Mouse (Mus musculus): ENCODE results near the gene Tas1r3. TPM values are rescaled to one million over a fixed set of nuclear protein-coding genes. Genes with fewer than 3 reads are reported as not detected.

The Tas1r3 gene
- polyA plus RNA-seq, 1 experiment from 2014 or later, result 0.18 TPM

DNA sequence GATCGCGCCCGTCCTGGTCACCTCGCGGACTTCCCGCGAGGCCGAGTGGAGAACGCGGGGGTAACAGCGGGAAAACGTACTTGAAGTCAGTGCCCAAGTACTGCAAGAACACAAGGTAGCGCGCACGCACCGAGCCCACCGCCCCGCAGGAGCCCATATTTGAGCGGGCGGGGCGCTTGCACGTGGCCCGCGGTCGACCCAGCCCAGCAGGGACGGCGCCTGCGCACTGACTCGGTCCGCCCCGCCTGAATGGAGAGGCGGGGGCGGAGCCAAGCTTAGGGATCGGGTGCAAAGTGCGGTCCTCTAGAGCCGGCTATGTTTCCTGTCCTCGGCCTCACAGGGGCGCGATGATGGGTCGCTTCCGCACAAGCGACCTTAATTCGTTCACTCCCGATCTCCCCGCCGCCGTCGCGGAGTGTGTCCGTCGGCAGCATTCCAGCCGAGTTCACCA, 28.4 kb upstream of the Tas1r3 start, which contains the start of the genes Pusl1 and Acap3:
Pusl1 (minus strand) TSS at position 231 of the 451 bp plus-strand sequence.
Acap3 (plus strand) TSS at position 272 of the 451 bp plus-strand sequence.
- Histone ChIP-seq H3K9ac (ENCODE audit: low read length) (peak within 1 kb of the TSS; percentile 89), H3K4me1 (ENCODE audit: control insufficient read depth, insufficient read depth, low read length) (peaks cover 39% of the 10 kb centered on the region), H3K36me3 (ENCODE audit: control insufficient read depth, insufficient read depth) (peaks cover 23% of the 10 kb centered on the region), H3K4me2 (ENCODE audit: low read depth, low read length) (peak within 1 kb of the TSS; percentile 93), H3K4me3 (ENCODE audit: low read length) (peak within 1 kb of the TSS; percentile 81), H3K27ac (ENCODE audit: low read length) (peak within 1 kb of the TSS; percentile 97), H3K27me3 (ENCODE audit: control insufficient read depth, insufficient read depth, low read length) (no peaks in the 10 kb centered on the region), H3K9me3 (replicated peaks; ENCODE audit: control insufficient read depth, low read length) (no peaks in the 10 kb centered on the region)
- WGBS, result under 1% methylated on average over 52 of the region's 52 CpGs
- ATAC-seq (replicated peaks; ENCODE audit: extremely low read depth, insufficient read depth, low FRiP score), result peak; percentile 88

DNA sequence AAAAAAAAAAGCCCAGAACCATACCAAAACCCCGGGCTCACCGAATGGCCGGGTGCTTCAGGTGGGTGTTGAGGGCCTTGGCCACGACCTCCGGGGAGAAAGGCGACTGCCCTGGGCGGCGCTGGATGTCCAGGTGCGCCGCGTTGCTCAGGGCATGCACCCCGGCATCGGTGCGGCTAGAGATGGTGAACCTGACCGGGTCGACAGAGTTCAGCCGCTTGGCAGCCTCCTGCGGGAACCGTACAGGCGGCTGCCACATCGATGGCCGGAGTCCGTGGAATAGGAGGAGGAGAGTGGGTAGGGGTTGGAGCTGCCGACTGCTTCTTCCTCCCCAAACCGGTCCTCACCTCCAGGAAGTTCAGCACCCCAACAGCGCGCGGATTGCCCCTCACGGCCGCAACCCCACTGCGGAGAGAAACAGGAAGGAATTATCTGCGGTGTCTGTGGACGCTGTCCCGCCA, 27.9 kb upstream of the Tas1r3 start:
- Histone ChIP-seq H3K4me1 (ENCODE audit: control insufficient read depth, insufficient read depth, low read length) (peaks cover 39% of the 10 kb centered on the region), H3K36me3 (ENCODE audit: control insufficient read depth, insufficient read depth) (peaks cover 28% of the 10 kb centered on the region), H3K4me3 (ENCODE audit: low read length) (peak overlapping the region; percentile 81), H3K4me2 (ENCODE audit: low read depth, low read length) (peak overlapping the region; percentile 93), H3K27me3 (ENCODE audit: control insufficient read depth, insufficient read depth, low read length) (no peaks in the 10 kb centered on the region), H3K9ac (ENCODE audit: low read length) (peak overlapping the region; percentile 78), H3K27ac (ENCODE audit: low read length) (no peak overlapping the region), H3K9me3 (replicated peaks; ENCODE audit: control insufficient read depth, low read length) (no peaks in the 10 kb centered on the region)
- no peak for ATAC-seq (replicated peaks; ENCODE audit: extremely low read depth, insufficient read depth, low FRiP score)
- under 1% methylated on average over 32 of the region's 34 CpGs for WGBS

DNA sequence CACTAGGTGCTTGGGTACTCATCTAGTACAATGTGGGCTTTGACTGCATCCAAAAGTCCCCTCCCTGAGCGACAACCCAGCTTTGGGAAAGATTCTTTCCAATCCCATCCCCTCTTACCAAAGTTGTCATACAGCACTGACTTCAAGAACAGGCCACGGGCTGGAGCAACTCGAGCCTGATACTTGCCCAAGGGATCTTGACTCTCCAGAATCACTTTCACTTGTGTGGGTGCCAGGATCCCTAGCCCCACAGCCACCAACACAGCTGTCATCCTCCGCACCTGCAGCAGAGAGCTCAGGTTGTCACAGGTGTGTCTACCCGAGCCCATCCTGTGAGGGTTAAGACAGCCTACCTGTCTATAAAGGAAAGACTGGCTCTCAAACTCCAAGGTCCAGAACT, 26.2 kb upstream of the Tas1r3 start:
- ATAC-seq (replicated peaks; ENCODE audit: extremely low read depth, insufficient read depth, low FRiP score), result no peak
- Histone ChIP-seq H3K9ac (ENCODE audit: low read length) (no peak overlapping the region), H3K4me1 (ENCODE audit: control insufficient read depth, insufficient read depth, low read length) (peaks cover 26% of the 10 kb centered on the region), H3K4me3 (ENCODE audit: low read length) (no peak overlapping the region), H3K27ac (ENCODE audit: low read length) (no peak overlapping the region), H3K36me3 (ENCODE audit: control insufficient read depth, insufficient read depth) (peaks cover 38% of the 10 kb centered on the region), H3K9me3 (replicated peaks; ENCODE audit: control insufficient read depth, low read length) (no peaks in the 10 kb centered on the region), H3K4me2 (ENCODE audit: low read depth, low read length) (no peak overlapping the region), H3K27me3 (ENCODE audit: control insufficient read depth, insufficient read depth, low read length) (no peaks in the 10 kb centered on the region)
- 84% methylated on average over 5 of the region's 5 CpGs for WGBS

DNA sequence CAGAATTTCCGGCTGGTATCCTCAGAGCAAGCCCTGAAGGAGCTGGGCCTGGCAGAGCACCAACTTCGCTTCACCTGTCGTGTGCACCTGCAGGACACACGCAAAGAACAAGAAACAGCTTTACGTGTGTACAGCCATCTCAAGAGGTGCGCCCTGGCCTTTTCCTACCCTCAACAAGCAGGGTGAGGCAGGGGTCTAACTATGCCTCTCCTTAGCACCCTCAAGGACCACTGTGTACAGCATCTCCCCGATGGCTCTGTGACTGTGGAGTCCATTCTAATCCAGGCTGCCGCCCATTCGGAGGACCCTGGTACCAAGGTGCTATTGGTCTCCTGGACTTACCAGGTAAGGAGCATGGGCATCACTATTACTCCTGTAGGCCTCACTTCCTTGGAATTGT, 25.0 kb upstream of the Tas1r3 start:
- Histone ChIP-seq H3K9ac (ENCODE audit: low read length) (no peak overlapping the region), H3K9me3 (replicated peaks; ENCODE audit: control insufficient read depth, low read length) (no peaks in the 10 kb centered on the region), H3K4me3 (ENCODE audit: low read length) (no peak overlapping the region), H3K4me2 (ENCODE audit: low read depth, low read length) (no peak overlapping the region), H3K27me3 (ENCODE audit: control insufficient read depth, insufficient read depth, low read length) (no peaks in the 10 kb centered on the region), H3K36me3 (ENCODE audit: control insufficient read depth, insufficient read depth) (peaks cover 38% of the 10 kb centered on the region), H3K27ac (ENCODE audit: low read length) (no peak overlapping the region), H3K4me1 (ENCODE audit: control insufficient read depth, insufficient read depth, low read length) (peaks cover 15% of the 10 kb centered on the region)
- ATAC-seq (replicated peaks; ENCODE audit: extremely low read depth, insufficient read depth, low FRiP score), result no peak
- WGBS, result 94% methylated on average over 9 of the region's 9 CpGs

GRCm38 (mm10) chr4:155887674-155888073, 24.5 kb upstream of the Tas1r3 start:
- no peaks in the 10 kb centered on the region for H3K9me3 ChIP-seq (replicated peaks; ENCODE audit: control insufficient read depth, low read length)
- H3K4me2 ChIP-seq (ENCODE audit: low read depth, low read length), result no peak overlapping the region
- peaks cover 38% of the 10 kb centered on the region for H3K36me3 ChIP-seq (ENCODE audit: control insufficient read depth, insufficient read depth)
- no peak overlapping the region for H3K9ac ChIP-seq (ENCODE audit: low read length)
- peaks cover 10% of the 10 kb centered on the region for H3K4me1 ChIP-seq (ENCODE audit: control insufficient read depth, insufficient read depth, low read length)
- ATAC-seq (replicated peaks; ENCODE audit: extremely low read depth, insufficient read depth, low FRiP score), result no peak
- H3K27me3 ChIP-seq (ENCODE audit: control insufficient read depth, insufficient read depth, low read length), result no peaks in the 10 kb centered on the region
- H3K27ac ChIP-seq (ENCODE audit: low read length), result no peak overlapping the region
- no peak overlapping the region for H3K4me3 ChIP-seq (ENCODE audit: low read length)
- WGBS, result 88% methylated on average over 10 of the region's 10 CpGs

DNA sequence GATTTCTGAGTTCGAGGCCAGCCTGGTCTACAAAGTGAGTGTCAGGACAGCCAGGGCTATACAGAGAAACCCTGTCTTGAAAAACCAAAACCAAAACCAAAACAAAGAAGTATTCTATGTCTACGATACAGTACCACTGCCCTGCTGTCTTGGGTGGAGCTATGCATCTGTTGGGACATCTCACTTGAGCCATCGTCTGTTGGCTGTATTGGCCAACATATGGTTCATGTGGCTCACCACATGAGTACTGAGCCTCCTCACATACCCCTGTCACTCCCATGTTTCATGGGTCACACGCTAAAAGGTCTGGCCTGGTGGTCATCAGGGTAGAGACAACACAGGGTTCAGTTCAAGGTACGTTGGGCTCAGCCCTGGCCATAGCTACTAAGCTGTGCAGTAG, 23.2 kb upstream of the Tas1r3 start:
- peaks cover 38% of the 10 kb centered on the region for H3K36me3 ChIP-seq (ENCODE audit: control insufficient read depth, insufficient read depth)

GRCm38 (mm10) chr4:155883587-155883986, 20.4 kb upstream of the Tas1r3 start:
- no peak overlapping the region for H3K9ac ChIP-seq (ENCODE audit: low read length)
- H3K27me3 ChIP-seq (ENCODE audit: control insufficient read depth, insufficient read depth, low read length), result no peaks in the 10 kb centered on the region
- no peak overlapping the region for H3K4me2 ChIP-seq (ENCODE audit: low read depth, low read length)
- WGBS, result 66% methylated on average over 3 of the region's 3 CpGs
- no peak overlapping the region for H3K4me3 ChIP-seq (ENCODE audit: low read length)
- H3K4me1 ChIP-seq (ENCODE audit: control insufficient read depth, insufficient read depth, low read length), result no peaks in the 10 kb centered on the region
- no peaks in the 10 kb centered on the region for H3K9me3 ChIP-seq (replicated peaks; ENCODE audit: control insufficient read depth, low read length)
- peaks cover 34% of the 10 kb centered on the region for H3K36me3 ChIP-seq (ENCODE audit: control insufficient read depth, insufficient read depth)
- peak; percentile 28; the same call in 1 of the 2 replicates for ATAC-seq (replicated peaks; ENCODE audit: extremely low read depth, insufficient read depth, low FRiP score)
- H3K27ac ChIP-seq (ENCODE audit: low read length), result peak overlapping the region; percentile 57

More for the DNA sequence above, 23.2 kb upstream of the Tas1r3 start:
- no peak overlapping the region for H3K9ac ChIP-seq (ENCODE audit: low read length)
- ATAC-seq (replicated peaks; ENCODE audit: extremely low read depth, insufficient read depth, low FRiP score), result no peak
- H3K9me3 ChIP-seq (replicated peaks; ENCODE audit: control insufficient read depth, low read length), result no peaks in the 10 kb centered on the region
- WGBS, result 95% methylated on average over 5 of the region's 5 CpGs
- peaks cover 8% of the 10 kb centered on the region; the same call in 1 of the 2 replicates for H3K4me1 ChIP-seq (ENCODE audit: control insufficient read depth, insufficient read depth, low read length)
- H3K27ac ChIP-seq (ENCODE audit: low read length), result no peak overlapping the region
- H3K4me3 ChIP-seq (ENCODE audit: low read length), result no peak overlapping the region
- no peaks in the 10 kb centered on the region for H3K27me3 ChIP-seq (ENCODE audit: control insufficient read depth, insufficient read depth, low read length)
- H3K4me2 ChIP-seq (ENCODE audit: low read depth, low read length), result no peak overlapping the region

DNA sequence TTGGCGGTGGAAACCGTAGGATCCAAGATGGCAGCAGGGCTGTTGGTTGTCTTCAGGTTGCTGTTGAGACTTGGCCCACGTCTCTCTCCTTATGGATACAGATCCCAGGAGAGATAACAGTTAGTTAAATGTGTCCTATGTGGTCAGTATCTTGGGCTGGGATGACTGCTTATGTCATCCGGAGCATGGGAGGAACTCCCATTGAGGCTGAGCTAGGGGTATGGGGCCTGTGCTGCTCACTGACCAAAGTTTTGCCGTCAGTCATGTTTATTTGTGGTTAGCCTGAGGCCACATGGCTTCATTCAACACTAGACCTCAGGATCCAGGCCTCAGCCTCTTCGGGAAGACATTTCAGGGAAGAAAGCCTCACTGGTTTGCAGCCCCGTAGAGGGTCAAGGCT, 8.2 kb upstream of the Tas1r3 start:
- Histone ChIP-seq H3K4me2 (ENCODE audit: low read depth, low read length) (no peak overlapping the region), H3K9ac (ENCODE audit: low read length) (no peak overlapping the region), H3K4me1 (ENCODE audit: control insufficient read depth, insufficient read depth, low read length) (peaks cover 15% of the 10 kb centered on the region), H3K4me3 (ENCODE audit: low read length) (no peak overlapping the region), H3K27ac (ENCODE audit: low read length) (no peak overlapping the region), H3K27me3 (ENCODE audit: control insufficient read depth, insufficient read depth, low read length) (no peaks in the 10 kb centered on the region), H3K36me3 (ENCODE audit: control insufficient read depth, insufficient read depth) (peaks cover 29% of the 10 kb centered on the region), H3K9me3 (replicated peaks; ENCODE audit: control insufficient read depth, low read length) (no peaks in the 10 kb centered on the region)
- 88% methylated on average over 7 of the region's 7 CpGs for whole genome bisulfite sequencing
- no peak for ATAC-seq (replicated peaks; ENCODE audit: extremely low read depth, insufficient read depth, low FRiP score)

- under 1% methylated on average over 60 of the region's 63 CpGs for WGBS
Observed at GRCm38 (mm10) chr4:155869317-155870033, 6.3 kb upstream of the Tas1r3 start, which contains the start of the genes Cptp and Ints11. Gene Cptp (minus strand): TSS chr4:155869440. Gene Ints11 (plus strand): TSS chr4:155869546.

More at GRCm38 (mm10) chr4:155869317-155870033, 6.3 kb upstream of the Tas1r3 start, which contains the start of the genes Cptp and Ints11:
- Histone ChIP-seq H3K4me2 (ENCODE audit: low read depth, low read length) (peak within 1 kb of the TSS; percentile 89), H3K9me3 (replicated peaks; ENCODE audit: control insufficient read depth, low read length) (no peaks in the 10 kb centered on the region), H3K27me3 (ENCODE audit: control insufficient read depth, insufficient read depth, low read length) (no peaks in the 10 kb centered on the region), H3K4me3 (ENCODE audit: low read length) (peak within 1 kb of the TSS; percentile 70), H3K4me1 (ENCODE audit: control insufficient read depth, insufficient read depth, low read length) (peaks cover 15% of the 10 kb centered on the region), H3K36me3 (ENCODE audit: control insufficient read depth, insufficient read depth) (peaks cover 23% of the 10 kb centered on the region), H3K9ac (ENCODE audit: low read length) (peak within 1 kb of the TSS; percentile 83), H3K27ac (ENCODE audit: low read length) (peak within 1 kb of the TSS; percentile 8; the same call in 1 of the 2 replicates)
- peak; percentile 97 for ATAC-seq (replicated peaks; ENCODE audit: extremely low read depth, insufficient read depth, low FRiP score)
